Mouse (Mus musculus): ENCODE data around the gene Rtbdn. TPM values are rescaled to one million over a fixed set of nuclear protein-coding genes. Genes with fewer than 3 reads are reported as not detected.

The Rtbdn gene
- polyA plus RNA-seq, 1 experiment = not detected

DNA sequence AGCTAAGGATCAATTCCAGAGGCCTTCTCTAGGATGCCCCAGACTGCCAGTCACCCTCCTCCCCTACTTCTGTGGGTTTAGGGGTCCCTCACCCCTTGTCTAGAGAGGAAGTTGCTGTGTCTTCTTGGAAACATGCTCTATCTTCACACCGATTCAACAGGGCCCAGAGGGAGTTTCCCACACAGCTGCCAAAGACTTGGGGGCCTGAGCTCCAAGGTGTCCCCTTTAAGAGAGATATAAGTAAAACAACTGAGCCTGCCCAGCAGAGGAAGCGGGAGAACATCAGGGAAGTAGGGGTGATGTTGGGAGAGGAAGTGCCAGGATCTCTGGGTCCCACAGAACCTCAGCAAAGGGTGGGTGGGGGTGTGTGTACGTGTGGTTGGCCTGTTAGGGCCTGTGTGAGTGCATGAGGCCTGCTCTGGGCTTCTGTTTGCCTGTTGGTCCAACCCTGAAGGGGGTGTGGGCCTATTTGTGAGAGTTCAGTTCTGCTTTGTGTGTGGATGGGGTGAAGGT is 35.8 kb downstream of the Rtbdn start:
- Histone ChIP-seq H3K27me3 (ENCODE audit: control insufficient read depth, insufficient read depth, low read length) (no peaks in the 10 kb centered on the region), H3K27ac (ENCODE audit: insufficient read depth, low read length) (peak overlapping the region; percentile 78), H3K36me3 (ENCODE audit: control insufficient read depth, insufficient read depth, low read length) (no peaks in the 10 kb centered on the region), H3K4me3 (ENCODE audit: extremely low read depth, insufficient read depth, insufficient read length) (no peak overlapping the region), H3K4me1 (ENCODE audit: control insufficient read depth, insufficient read depth, insufficient read length) (peaks cover 37% of the 10 kb centered on the region)
- TF ChIP-seq POLR2A (IDR thresholded peaks at IDR 0.05; ENCODE audit: low read depth, low read length) (no peak), CTCF (IDR thresholded peaks at IDR 0.05; ENCODE audit: extremely low read depth, insufficient read depth, insufficient read length, insufficient replicate concordance) (no peak)
- 14% methylated on average over 3 of the region's 3 CpGs for WGBS
- no peak for DNase-seq (ENCODE audit: low read depth in 1 of 2, low spot score in 2 of 2)

DNA sequence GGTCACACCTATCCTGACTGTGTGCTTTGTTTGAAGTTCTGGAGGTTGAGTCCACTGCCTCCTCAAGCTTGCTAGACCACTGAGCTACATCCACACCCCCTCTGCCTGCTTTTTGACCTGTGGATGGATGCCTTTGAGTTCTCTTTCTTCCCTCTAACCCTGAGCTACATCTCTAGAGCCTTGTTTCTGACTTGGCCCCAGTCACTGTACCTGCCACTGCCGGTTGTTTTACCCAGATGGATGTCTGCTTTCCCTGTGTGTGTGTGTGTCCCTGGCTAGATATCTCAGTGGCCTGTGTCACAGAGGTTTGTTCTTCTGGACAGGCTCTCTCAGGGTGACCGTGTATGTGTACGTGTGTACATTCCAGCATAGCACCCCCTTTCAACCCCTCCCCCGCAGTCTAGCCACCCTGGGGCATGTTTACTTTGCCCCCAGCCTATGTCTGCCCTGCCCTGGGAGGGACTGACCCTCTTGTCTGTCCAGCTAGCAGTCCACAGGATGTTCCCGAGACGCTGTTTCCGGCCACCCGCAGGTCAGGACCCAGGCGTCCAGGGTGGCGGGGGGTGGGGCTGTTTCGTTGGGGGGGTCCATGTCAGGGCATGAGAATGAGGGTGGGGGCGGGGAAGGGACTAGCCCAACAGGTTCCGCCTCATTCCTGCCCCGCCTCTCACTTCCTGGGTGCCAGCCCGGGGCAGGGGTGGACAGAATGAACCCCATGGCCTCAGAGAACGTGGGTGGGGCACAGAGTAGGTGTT is 37.7 kb downstream of the Rtbdn start:
- TF ChIP-seq POLR2A (IDR thresholded peaks at IDR 0.05; ENCODE audit: low read depth, low read length) (no peak), CTCF (IDR thresholded peaks at IDR 0.05; ENCODE audit: extremely low read depth, insufficient read depth, insufficient read length, insufficient replicate concordance) (no peak)
- no peaks in the 10 kb centered on the region for H3K36me3 ChIP-seq (ENCODE audit: control insufficient read depth, insufficient read depth, low read length)
- H3K27me3 ChIP-seq (ENCODE audit: control insufficient read depth, insufficient read depth, low read length) = no peaks in the 10 kb centered on the region
- peak in 1 of 2 experiments; percentile 40 for DNase-seq (ENCODE audit: low read depth in 1 of 2, low spot score in 2 of 2)
- H3K4me3 ChIP-seq (ENCODE audit: extremely low read depth, insufficient read depth, insufficient read length) = no peak overlapping the region
- peaks cover 35% of the 10 kb centered on the region for H3K4me1 ChIP-seq (ENCODE audit: control insufficient read depth, insufficient read depth, insufficient read length)
- peak overlapping the region; percentile 89 for H3K27ac ChIP-seq (ENCODE audit: insufficient read depth, low read length)
- 33% methylated on average over 16 of the region's 16 CpGs for WGBS

DNA sequence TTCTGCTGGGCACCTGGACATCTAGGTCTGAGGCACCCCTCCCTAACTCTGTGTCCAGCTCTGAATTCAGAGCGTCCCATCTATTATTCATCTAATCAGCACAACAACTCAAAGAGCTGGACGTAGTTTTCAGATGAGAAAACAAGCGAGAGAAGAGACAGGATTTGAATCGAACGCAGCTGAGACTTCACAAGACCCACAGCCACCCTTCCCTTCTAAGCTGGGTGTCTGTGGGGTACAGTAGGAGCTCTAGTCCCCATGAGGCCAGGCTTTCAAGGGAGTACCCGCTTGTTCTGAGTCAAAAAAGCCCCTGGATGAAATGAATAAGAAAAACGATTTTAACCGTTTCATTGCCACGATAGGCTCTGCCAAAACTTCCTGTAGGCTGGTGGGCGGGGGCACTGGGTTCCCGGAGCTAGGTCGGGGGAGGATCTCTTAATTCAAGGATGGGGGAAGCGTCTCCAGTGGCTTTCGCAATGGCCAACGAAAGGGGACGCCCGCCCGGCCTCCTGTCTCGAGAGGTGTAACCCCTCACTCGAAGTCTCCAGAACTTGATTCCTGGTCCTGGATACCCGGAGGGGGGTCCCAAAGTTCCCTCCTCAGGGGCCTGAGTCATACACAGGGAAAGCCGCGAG is 38.4 kb downstream of the Rtbdn start:
- peak overlapping the region; percentile 64 for H3K4me3 ChIP-seq (ENCODE audit: extremely low read depth, insufficient read depth, insufficient read length)
- peak overlapping the region; percentile 89 for H3K27ac ChIP-seq (ENCODE audit: insufficient read depth, low read length)
- WGBS = 3% methylated on average over 23 of the region's 23 CpGs
- H3K4me1 ChIP-seq (ENCODE audit: control insufficient read depth, insufficient read depth, insufficient read length) = peaks cover 32% of the 10 kb centered on the region
- no peaks in the 10 kb centered on the region for H3K27me3 ChIP-seq (ENCODE audit: control insufficient read depth, insufficient read depth, low read length)
- no peak for DNase-seq (ENCODE audit: low read depth in 1 of 2, low spot score in 2 of 2)
- H3K36me3 ChIP-seq (ENCODE audit: control insufficient read depth, insufficient read depth, low read length) = no peaks in the 10 kb centered on the region
- TF ChIP-seq POLR2A (IDR thresholded peaks at IDR 0.05; ENCODE audit: low read depth, low read length) (no peak), CTCF (IDR thresholded peaks at IDR 0.05; ENCODE audit: extremely low read depth, insufficient read depth, insufficient read length, insufficient replicate concordance) (no peak)

DNA sequence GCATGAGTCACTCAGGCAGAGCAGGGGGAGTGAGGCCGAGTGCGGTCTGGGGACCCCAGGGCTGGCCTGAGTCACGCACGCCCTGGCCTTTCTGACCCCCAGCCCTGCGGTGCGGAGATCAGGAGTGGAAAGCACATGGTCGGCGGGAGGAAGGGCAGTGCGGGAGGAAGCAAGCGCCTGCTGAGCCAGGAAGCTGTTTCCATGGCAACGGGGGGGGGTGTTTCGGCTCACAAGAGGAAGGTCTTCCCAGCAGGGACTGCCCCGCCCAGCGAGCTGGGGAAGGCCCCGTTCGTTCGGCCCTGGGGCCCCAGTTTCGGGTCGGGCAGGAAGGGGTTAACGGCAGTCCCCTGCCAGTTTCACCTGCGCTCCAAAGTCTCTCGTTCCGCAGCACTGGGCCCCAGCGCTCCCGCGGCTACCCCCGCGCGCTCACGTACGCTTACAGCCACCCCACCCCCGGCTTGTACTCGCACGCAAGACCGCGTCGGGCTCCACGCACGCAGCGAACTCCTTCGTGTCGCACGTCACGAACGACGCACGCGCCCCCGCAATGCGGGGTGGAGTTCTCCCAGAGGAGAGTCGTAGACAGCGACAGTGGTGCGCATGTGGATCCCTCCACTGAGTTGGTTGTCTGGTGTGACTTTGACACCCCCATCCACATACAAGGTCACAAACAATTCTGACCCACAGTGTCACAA is 39.0 kb downstream of the Rtbdn start:
- no peak for TF ChIP-seq CTCF (IDR thresholded peaks at IDR 0.05; ENCODE audit: extremely low read depth, insufficient read depth, insufficient read length, insufficient replicate concordance)
- TF ChIP-seq POLR2A (IDR thresholded peaks at IDR 0.05; ENCODE audit: low read depth, low read length) = peak; percentile 38; the same call in 1 of the 2 replicates
- H3K4me3 ChIP-seq (ENCODE audit: extremely low read depth, insufficient read depth, insufficient read length) = peak overlapping the region; percentile 64
- under 1% methylated on average over 53 of the region's 53 CpGs for WGBS
- no peaks in the 10 kb centered on the region for H3K36me3 ChIP-seq (ENCODE audit: control insufficient read depth, insufficient read depth, low read length)
- H3K4me1 ChIP-seq (ENCODE audit: control insufficient read depth, insufficient read depth, insufficient read length) = peaks cover 29% of the 10 kb centered on the region
- no peaks in the 10 kb centered on the region for H3K27me3 ChIP-seq (ENCODE audit: control insufficient read depth, insufficient read depth, low read length)
- DNase-seq (ENCODE audit: low read depth in 1 of 2, low spot score in 2 of 2) = peak; percentile 94 to 96
- peak overlapping the region; percentile 89 for H3K27ac ChIP-seq (ENCODE audit: insufficient read depth, low read length)

DNA sequence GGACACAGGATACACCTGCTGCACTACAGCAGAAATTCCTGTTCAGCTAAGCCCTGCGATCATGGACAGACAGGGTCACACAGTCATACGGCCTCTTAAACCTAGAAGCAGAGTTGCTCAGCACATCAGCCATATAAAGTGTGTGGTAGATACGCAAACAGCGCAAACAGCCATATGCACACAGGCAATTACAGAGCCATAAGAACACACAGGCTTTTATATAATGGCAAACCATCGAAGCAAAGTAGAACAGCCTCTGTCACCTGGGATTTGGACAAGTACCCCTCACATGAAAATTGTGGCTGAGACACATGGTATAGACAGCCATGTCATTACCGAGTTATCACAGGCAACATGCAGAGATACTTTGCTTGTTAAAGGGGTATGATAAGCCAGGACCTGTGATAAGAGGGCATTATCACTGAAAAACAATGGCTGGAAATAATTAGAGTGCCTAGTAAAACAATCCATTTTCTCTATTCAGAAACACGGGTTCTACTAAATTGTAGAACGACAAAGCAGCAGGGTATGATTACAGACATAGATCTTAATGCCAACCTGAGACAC is 39.7 kb downstream of the Rtbdn start:
- no peaks in the 10 kb centered on the region for H3K36me3 ChIP-seq (ENCODE audit: control insufficient read depth, insufficient read depth, low read length)
- TF ChIP-seq POLR2A (IDR thresholded peaks at IDR 0.05; ENCODE audit: low read depth, low read length) (no peak), CTCF (IDR thresholded peaks at IDR 0.05; ENCODE audit: extremely low read depth, insufficient read depth, insufficient read length, insufficient replicate concordance) (no peak)
- 29% methylated on average over 8 of the region's 8 CpGs for WGBS
- DNase-seq (ENCODE audit: low read depth in 1 of 2, low spot score in 2 of 2) = no peak
- peaks cover 24% of the 10 kb centered on the region for H3K4me1 ChIP-seq (ENCODE audit: control insufficient read depth, insufficient read depth, insufficient read length)
- H3K27ac ChIP-seq (ENCODE audit: insufficient read depth, low read length) = peak overlapping the region; percentile 89
- H3K4me3 ChIP-seq (ENCODE audit: extremely low read depth, insufficient read depth, insufficient read length) = peak overlapping the region; percentile 64; the same call in 1 of the 2 replicates
- H3K27me3 ChIP-seq (ENCODE audit: control insufficient read depth, insufficient read depth, low read length) = no peaks in the 10 kb centered on the region

DNA sequence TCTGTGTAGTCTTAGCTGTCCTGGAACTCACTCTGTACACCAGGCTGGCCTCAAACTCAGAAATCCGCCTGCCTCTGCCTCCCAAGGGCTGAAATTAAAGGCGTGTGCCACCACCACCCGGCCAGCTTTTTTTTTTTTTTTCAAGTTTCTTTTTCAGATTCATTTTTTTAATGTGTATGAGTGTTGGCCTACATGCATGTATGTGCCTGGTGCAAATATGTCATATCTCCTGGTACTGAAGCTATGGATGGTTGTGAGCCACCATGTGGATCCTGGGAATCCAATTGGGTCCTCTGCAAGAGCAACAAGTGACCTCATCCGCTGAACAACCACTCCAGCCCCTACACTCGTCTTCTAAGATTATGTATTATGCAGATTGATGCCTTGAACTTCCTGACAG is 40.6 kb downstream of the Rtbdn start:
- no peaks in the 10 kb centered on the region for H3K36me3 ChIP-seq (ENCODE audit: control insufficient read depth, insufficient read depth, low read length)
- 80% methylated on average over 5 of the region's 5 CpGs for WGBS
- no peaks in the 10 kb centered on the region for H3K27me3 ChIP-seq (ENCODE audit: control insufficient read depth, insufficient read depth, low read length)
- no peak for DNase-seq (ENCODE audit: low read depth in 1 of 2, low spot score in 2 of 2)
- no peak overlapping the region for H3K27ac ChIP-seq (ENCODE audit: insufficient read depth, low read length)
- peaks cover 17% of the 10 kb centered on the region for H3K4me1 ChIP-seq (ENCODE audit: control insufficient read depth, insufficient read depth, insufficient read length)
- TF ChIP-seq CTCF (IDR thresholded peaks at IDR 0.05; ENCODE audit: extremely low read depth, insufficient read depth, insufficient read length, insufficient replicate concordance) (no peak), POLR2A (IDR thresholded peaks at IDR 0.05; ENCODE audit: low read depth, low read length) (no peak)
- H3K4me3 ChIP-seq (ENCODE audit: extremely low read depth, insufficient read depth, insufficient read length) = no peak overlapping the region

All from spleen, adult 2 months (tissue).